Mouse (Mus musculus) G1E (cell line): ENCODE measurements at regions not wholly inside any gene's neighbourhood (a gene's known extent, or its start where the extent isn't known, plus 50 kb on each side); places are given as distances from the start of the nearest gene placed in this dataset.

ENCODE experiments used
- CTCF ChIP-seq: IDR thresholded peaks from 2 replicates; pipeline ENCODE4 v1.5.1; 2012; ENCODE audit warnings: low read depth, low read length, inconsistent platforms, mixed read lengths
- GATA1 ChIP-seq: IDR thresholded peaks from 2 replicates; pipeline ENCODE4 v1.6.1; 2012; ENCODE audit warnings: borderline replicate concordance, low read length, inconsistent platforms, mixed read lengths

GRCm38 (mm10) chr8:54018535-54019165 is 58.8 kb upstream of the Vegfc start:
- TF ChIP-seq CTCF (no peak), GATA1 (no peak)
